Mouse (Mus musculus): ENCODE measurements around the gene Zfp740. TPM values are rescaled to one million over a fixed set of nuclear protein-coding genes. Genes with fewer than 3 reads are reported as not detected.

Zfp740 gene
- polyA plus RNA-seq (2012; rRNA removed), result 104 and 115 TPM in 2 replicates

GRCm38 (mm10) chr15:102202971-102203834 is at the start of gene Zfp740:
Gene Zfp740 (plus strand): TSS chr15:102203249.

GRCm38 (mm10) chr15:102204674-102205505 is 1.8 kb downstream of the Zfp740 start, which contains the start of gene Csad:
Gene Csad (minus strand): TSS chr15:102204724.

GRCm38 (mm10) chr15:102231748-102232147 is 28.7 kb downstream of the Zfp740 start, which contains the start of gene Itgb7:
Gene Itgb7 (minus strand): TSS chr15:102231944.

GRCm38 (mm10) chr15:102257202-102258075 is 54.4 kb downstream of the Zfp740 start, which contains the start of gene Rarg:
Gene Rarg (minus strand): TSS chr15:102257517.

Other genes starting within 250 kb of the Zfp740 start
- 0.02 TPM in 1 of 2 replicates, not detected in the other for gene Krt78, start 249.0 kb upstream of the Zfp740 start, polyA plus RNA-seq (2012; rRNA removed)
- gene Krt8, start 198.8 kb upstream of the Zfp740 start, polyA plus RNA-seq (2012; rRNA removed), result 2.3 and 7.2 TPM in 2 replicates
- gene Krt18, start 175.1 kb upstream of the Zfp740 start, polyA plus RNA-seq (2012; rRNA removed), result 2.3 and 5.3 TPM in 2 replicates
- 183 TPM in 2 replicates for gene Eif4b, start 129.5 kb upstream of the Zfp740 start, polyA plus RNA-seq (2012; rRNA removed)
- gene Tns2, start 102.8 kb upstream of the Zfp740 start, polyA plus RNA-seq (2012; rRNA removed), result 15.9 and 36.1 TPM in 2 replicates
- 61.2 and 70.4 TPM in 2 replicates for gene Spryd3, start 67.0 kb upstream of the Zfp740 start, polyA plus RNA-seq (2012; rRNA removed)
- gene Igfbp6, start 58.9 kb upstream of the Zfp740 start, polyA plus RNA-seq (2012; rRNA removed), result 0.98 and 2.7 TPM in 2 replicates
- gene Soat2, start 52.7 kb upstream of the Zfp740 start, polyA plus RNA-seq (2012; rRNA removed), result 0.20 and 0.25 TPM in 2 replicates
- gene Csad, start 1.5 kb downstream of the Zfp740 start, polyA plus RNA-seq (2012; rRNA removed), result 53.4 and 66.2 TPM in 2 replicates
- gene Itgb7, start 28.7 kb downstream of the Zfp740 start, polyA plus RNA-seq (2012; rRNA removed), result 0.44 and 1.0 TPM in 2 replicates
- 10.4 and 29.3 TPM in 2 replicates for gene Rarg, start 54.3 kb downstream of the Zfp740 start, polyA plus RNA-seq (2012; rRNA removed)
- 0.32 and 0.73 TPM in 2 replicates for gene Gm9918, start 67.3 kb downstream of the Zfp740 start, polyA plus RNA-seq (2012; rRNA removed)
- gene Mfsd5, start 76.2 kb downstream of the Zfp740 start, polyA plus RNA-seq (2012; rRNA removed), result 39.0 and 40.3 TPM in 2 replicates
- 16.3 and 17.7 TPM in 2 replicates for gene Espl1, start 93.0 kb downstream of the Zfp740 start, polyA plus RNA-seq (2012; rRNA removed)
- 418 and 443 TPM in 2 replicates for gene Pfdn5, start 122.9 kb downstream of the Zfp740 start, polyA plus RNA-seq (2012; rRNA removed)
- gene Myg1, start 128.5 kb downstream of the Zfp740 start, polyA plus RNA-seq (2012; rRNA removed), result 116 and 117 TPM in 2 replicates
- 49.4 and 50.3 TPM in 2 replicates for gene Aaas, start 147.5 kb downstream of the Zfp740 start, polyA plus RNA-seq (2012; rRNA removed)
- 4.1 and 7.9 TPM in 2 replicates for gene Sp7, start 163.9 kb downstream of the Zfp740 start, polyA plus RNA-seq (2012; rRNA removed)
- 21.8 TPM in 2 replicates for gene Sp1, start 202.9 kb downstream of the Zfp740 start, polyA plus RNA-seq (2012; rRNA removed)
- 0.58 and 0.82 TPM in 2 replicates for gene Amhr2, start 242.1 kb downstream of the Zfp740 start, polyA plus RNA-seq (2012; rRNA removed)